Mouse (Mus musculus) cerebellum, adult 18-20 months (tissue): ENCODE measurements around the gene Gm20388.

Source experiments
- DNase-seq, 2 experiments: peaks; one replicate each; pipeline ENCODE4 v3.0.0; 2021

The Gm20388 gene

DNA sequence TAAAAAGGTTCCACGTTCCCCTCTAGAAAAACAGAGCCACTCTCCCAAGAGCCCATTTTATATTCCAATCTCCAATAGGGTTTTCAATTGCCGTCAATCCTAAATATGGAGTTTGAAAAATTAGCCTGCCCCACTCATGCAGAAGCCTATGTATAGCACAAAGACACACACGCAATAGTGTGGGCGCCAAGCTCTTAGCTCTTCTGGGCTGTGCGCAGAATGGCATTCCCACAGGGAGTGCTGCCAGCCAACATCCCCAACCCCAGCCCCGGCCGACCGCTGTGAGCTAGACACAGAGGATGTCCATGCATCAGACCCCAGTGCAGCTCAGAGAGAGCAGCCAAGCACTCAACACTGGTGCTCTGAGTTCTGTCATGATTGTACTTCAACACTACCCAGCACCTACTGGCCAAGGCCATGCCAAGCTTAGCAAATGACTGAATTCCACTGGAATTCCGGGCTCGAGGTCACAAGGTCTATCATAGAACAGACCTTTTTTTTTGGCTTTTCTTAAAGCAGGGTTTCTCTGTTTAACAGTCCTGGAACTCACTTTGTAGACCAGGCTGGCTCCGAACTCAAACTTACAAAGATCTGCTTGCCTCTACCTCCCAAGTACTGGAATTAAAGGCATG, 1899.0 kb downstream of the Gm20388 start:
- no peak for DNase-seq

DNA sequence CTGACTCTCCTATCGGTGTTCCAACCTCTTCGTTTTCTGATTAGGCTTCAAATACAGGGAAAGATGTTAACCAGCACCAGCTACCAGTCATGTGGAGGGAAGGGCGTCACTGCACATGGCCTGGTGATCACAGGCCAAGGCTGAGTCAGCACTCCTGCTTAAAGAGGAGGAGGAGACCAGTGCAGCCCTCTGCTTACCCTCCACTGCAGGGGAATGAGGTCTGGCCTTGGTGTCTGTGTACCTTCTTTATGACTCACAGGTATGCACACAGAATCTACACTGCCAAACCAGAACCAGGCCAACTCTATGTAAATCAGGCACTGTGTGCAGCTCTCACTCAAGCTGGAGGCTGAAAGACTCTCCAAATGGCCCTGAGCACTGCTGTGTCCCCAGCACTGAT, 1900.9 kb downstream of the Gm20388 start:
- no peak for DNase-seq

- DNase-seq: no peak
These were observed 1901.4 kb downstream of the Gm20388 start for GRCm38 (mm10) chr8:121811931-121812570.

DNA sequence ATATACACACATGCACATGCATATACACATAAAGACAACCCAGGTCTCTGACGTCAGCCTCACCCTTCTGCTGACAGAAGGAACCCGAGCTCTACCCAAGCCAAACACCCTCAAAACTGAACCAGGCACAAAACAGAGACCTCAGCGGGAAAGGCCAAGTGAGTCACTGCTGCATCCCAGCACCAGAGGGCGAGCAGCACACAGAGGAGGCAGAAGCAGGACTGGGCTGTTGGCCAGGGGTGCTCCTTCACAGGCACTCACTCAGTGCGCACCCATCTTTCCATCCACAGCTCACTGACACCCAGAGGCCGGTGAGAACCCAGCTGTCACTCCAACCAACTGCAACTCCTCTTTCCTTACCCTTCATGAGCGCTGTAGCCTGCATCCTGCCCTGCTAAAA, 1907.6 kb downstream of the Gm20388 start:
- no peak for DNase-seq

DNA sequence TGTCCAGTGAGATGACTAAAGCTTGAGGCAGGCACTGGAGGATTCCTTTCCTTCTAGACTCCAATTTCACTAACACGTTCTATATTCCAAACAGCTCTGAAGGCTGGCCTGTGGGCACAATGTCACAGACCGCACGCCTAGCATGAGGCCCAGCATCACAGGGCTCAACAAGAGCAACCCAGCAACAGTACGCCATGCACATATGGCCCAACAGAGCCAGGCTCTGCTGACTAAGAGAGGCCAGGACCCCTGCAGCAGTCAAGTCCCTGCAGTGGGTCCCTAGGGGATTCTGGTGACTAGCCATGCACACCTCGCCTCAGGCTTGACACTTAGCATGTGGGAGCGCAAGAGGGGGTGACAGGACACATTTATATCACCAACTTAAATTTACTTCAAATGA, 1910.2 kb downstream of the Gm20388 start:
- DNase-seq: no peak

- no peak for DNase-seq
These were observed 1910.7 kb downstream of the Gm20388 start for GRCm38 (mm10) chr8:121821320-121821719.

- no peak for DNase-seq
These were observed 1911.1 kb downstream of the Gm20388 start for GRCm38 (mm10) chr8:121821770-121822169.

GRCm38 (mm10) chr8:121827726-121828125, 1917.1 kb downstream of the Gm20388 start:
- no peak for DNase-seq

DNA sequence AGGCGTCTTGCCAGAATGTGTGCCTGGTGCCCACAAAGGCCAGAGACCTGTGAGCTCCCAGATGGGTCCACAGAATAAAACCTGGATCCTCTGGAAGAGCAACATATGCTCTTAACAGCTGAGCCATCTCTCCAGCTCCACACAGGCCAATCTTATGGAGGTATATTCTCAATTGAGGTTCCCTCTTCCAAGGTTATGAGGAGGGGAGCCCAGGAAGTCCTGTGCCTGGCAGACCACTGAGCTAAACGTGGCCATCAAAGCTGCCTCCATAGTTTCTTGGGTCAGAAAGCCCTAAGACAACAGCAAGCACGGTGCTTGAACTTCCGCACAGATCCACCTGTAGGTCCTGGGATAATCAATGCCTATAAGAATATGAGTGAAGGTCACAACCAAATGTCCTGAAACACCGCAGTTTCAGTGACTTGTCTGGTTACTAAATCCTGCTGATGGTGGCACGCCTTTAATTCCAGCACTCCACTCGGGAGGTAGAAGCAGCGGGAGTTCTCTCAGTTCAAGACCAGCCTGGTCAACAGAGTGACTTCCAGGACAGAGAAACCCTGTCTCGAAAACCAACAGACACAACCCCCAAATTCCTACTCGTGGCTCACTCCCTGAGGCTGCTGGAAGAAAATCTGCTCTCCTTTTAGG, 1917.9 kb downstream of the Gm20388 start:
- DNase-seq: no peak

DNA sequence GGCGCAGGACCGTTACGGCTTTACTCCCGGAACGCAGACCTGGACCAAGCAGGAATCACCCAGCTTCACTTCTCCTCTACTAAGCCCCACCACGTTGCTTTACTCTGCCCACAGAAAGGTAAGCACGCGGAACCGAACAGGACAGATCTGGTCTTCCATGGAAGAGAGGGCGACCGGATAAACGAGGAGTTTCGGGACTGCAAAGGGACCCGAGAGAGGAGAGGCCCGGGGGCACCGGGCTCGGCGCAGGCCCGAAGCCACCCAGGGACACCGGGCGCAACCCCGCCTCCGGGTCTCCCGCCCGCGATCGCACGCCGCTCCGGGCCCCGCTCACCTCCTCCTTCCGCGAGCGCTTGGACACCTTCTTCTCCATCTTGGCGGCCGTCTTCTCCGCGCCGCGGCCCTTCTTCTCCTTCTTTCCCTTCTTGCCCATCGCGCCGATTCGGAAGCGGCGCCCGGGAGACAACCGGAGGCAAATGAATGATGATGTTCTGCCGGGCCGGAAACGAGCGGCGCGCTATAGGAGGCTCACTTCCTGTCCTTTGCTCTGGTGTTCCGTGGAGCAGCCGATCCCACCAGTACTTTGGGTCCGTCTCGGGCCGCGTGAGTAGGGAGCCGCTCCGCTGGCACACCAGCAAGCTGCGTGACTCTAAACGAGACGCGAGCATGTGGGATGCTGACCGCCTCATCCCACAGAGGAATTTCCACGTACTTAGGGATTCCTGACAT, 1918.6 kb downstream of the Gm20388 start, which contains the start of gene Klhdc4:
Gene Klhdc4 (minus strand): TSS at position 522 of the 729 bp plus-strand sequence.
- DNase-seq: peak; percentile 76 to 92

DNA sequence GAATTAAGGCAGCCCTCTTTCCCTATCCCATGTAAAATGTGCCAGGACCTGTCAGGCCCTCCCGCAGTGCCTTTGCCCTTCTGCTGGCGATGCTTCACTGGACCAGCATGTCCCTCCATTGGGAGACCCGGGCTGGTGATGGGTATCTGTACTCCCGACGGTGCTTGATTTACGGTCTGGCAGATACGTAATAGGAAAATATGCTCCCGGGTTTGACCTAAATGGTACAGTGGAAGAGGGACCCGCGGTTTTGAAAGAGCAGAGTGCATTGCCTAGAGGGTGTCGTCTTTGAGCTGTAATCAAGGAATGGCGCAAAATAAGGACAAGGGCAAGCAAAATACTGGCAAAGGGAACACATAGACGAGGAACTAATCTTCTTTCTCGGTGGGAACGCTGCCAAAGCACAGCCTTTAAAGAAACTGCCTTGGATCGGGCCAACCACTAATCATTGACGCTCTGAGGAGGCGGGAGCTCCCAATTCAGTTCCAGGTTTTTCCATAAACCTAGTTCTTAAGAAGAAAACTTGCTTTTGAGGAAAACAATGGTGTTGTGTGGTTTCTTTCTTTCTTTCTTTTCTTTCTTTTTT, 1919.2 kb downstream of the Gm20388 start:
- DNase-seq: no peak

GRCm38 (mm10) chr8:121832061-121832460, 1921.4 kb downstream of the Gm20388 start:
- no peak for DNase-seq

- peak; percentile 84 to 88 for DNase-seq
These were observed 1921.9 kb downstream of the Gm20388 start for GRCm38 (mm10) chr8:121832503-121832902.

DNA sequence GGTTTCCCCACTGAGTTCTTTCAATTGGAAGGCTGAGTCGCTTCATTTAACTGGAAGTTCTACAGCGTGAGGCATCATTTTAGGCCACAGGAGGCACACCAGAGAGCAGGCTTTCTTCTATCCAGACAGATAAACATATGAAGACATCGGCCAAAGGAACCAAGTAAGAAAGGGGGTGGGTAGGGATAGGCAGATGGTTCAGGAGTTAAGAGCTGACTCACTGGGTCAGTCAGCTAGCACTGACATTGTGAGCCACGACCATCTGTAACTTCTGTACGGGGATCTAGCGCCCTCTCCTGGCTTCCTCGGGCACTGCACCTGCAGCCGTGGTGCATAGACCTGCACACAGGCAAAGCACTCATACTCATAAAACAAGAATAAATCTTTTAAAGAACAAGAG, 1930.6 kb downstream of the Gm20388 start:
- DNase-seq: peak; percentile 85 to 91

GRCm38 (mm10) chr8:121842064-121842955, 1931.7 kb downstream of the Gm20388 start:
- DNase-seq: no peak

DNA sequence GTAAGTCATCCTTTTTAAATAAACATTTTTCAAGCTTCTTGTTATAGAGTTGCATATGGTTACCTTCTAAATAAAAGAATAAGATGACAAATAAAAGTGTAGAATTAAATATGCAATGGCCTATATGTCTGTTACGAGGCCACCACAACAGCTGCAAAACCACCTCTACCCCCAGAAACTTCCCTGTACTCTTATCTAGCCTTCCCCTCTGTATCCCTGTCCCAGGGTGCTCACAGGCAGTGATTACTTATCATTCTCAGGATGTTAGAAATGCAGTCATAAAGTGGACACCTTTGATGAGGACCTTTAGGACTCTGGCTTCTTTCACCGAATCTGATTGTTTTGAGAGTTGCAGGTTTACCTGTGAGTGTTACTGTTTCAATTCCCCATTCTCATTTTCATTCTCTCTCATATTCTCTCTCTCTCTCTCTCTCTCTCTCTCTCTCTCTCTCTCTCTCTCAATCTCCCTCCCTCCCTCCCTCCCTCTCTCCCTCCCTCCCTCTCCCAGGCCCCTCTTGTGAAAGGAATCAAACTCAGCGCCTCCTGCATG, 1932.6 kb downstream of the Gm20388 start:
- no peak for DNase-seq

GRCm38 (mm10) chr8:121844765-121845164, 1934.1 kb downstream of the Gm20388 start:
- DNase-seq: no peak

GRCm38 (mm10) chr8:121846815-121847214, 1936.2 kb downstream of the Gm20388 start:
- no peak for DNase-seq

DNA sequence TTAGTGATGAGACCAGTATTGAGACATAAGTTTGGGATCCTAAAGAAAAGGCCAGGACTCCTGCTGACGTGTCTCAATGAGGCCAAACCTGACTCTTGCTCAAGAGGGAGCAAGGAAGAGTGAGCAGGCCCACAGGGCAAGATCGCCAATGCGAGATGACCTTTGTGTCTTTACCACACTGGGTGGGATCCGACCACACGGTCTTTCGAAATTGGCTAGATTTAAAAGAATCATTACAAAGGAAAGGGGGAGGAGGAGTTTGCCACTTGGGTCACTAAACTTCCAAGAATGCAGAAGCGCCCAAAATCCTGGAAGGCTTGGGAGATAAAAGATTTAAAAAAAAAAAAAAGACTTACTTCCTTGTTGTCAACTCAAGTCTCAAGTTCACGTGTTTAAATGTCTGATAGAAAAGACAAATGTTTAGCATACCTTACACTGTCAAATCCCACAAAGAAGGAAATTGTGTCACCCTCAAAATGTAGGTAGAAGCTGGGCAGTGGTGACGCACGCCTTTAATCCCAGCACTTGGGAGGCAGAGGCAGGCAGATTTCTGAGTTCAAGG, 1936.7 kb downstream of the Gm20388 start:
- no peak for DNase-seq

GRCm38 (mm10) chr8:121847987-121848386, 1937.3 kb downstream of the Gm20388 start:
- DNase-seq: no peak

- DNase-seq: no peak
These were observed 1937.9 kb downstream of the Gm20388 start for GRCm38 (mm10) chr8:121848495-121848894.
